8 mouse cellular contexts compared by ENCODE assay signal in genomic region chr3:116114249-116115188, GRCm38 (mm10). TPM values are rescaled to one million over a fixed set of nuclear protein-coding genes. Genes with fewer than 3 reads are reported as not detected.
DNase-seq lines count a peak whose midpoint lies in the region; ATAC-seq and TF ChIP-seq lines count a peak whose summit lies in the region.

No protein-coding gene starts in this region.

- H3K27ac ChIP-seq in kidney, embryonic 14.5 days (ENCODE audit: low read depth, low read length): no peak overlapping the region; the same call in 1 of the 2 replicates
- peak overlapping the region; percentile 68; the same call in 1 of the 2 replicates for H3K27ac ChIP-seq in hindbrain, postnatal 0 days

- H3K9ac ChIP-seq in kidney, embryonic 14.5 days (ENCODE audit: low read depth, low read length): no peak overlapping the region
- no peak overlapping the region for H3K9ac ChIP-seq in hindbrain, postnatal 0 days (replicated peaks; ENCODE audit: low read length)

- DNase-seq in kidney, adult 8-10 months: peak; percentile 11
- peak; percentile 85 for DNase-seq in brain, embryonic 14.5 days (ENCODE audit: low read depth)
- peak; percentile 17 for DNase-seq in gastrocnemius, postnatal 25 days
- DNase-seq in hindbrain, postnatal 0 days (ENCODE audit: low spot score): peak; percentile 72
- DNase-seq in lung, postnatal 36 days: peak; percentile 68
- DNase-seq in spleen, adult 12 weeks (ENCODE audit: low spot score): no peak
- DNase-seq in MN1 (ENCODE audit: low spot score): no peak

- H3K4me3 ChIP-seq in kidney, embryonic 14.5 days (ENCODE audit: low read length): no peak overlapping the region
- no peak overlapping the region; the same call in 1 of the 2 replicates for H3K4me3 ChIP-seq in hindbrain, postnatal 0 days (ENCODE audit: low read length)

- no peaks in the 10 kb centered on the region for H3K36me3 ChIP-seq in kidney, embryonic 14.5 days (ENCODE audit: control insufficient read depth, insufficient read depth, low read length)
- H3K36me3 ChIP-seq in hindbrain, postnatal 0 days (ENCODE audit: insufficient read depth, low read length): no peaks in the 10 kb centered on the region

- H3K4me1 ChIP-seq in kidney, embryonic 14.5 days (ENCODE audit: control insufficient read depth, insufficient read depth, low read length): 0 out of 2 replicates have a peak, but pooled peaks cover 3% of the 10 kb centered on the region
- peaks cover 7% of the 10 kb centered on the region; the same call in 1 of the 2 replicates for H3K4me1 ChIP-seq in hindbrain, postnatal 0 days (ENCODE audit: insufficient read depth, low read length)

- H3K4me2 ChIP-seq in kidney, embryonic 14.5 days (replicated peaks; ENCODE audit: low read depth, low read length): no peak overlapping the region
- H3K4me2 ChIP-seq in hindbrain, postnatal 0 days (ENCODE audit: low read depth, low read length): peak overlapping the region; percentile 50

- no peaks in the 10 kb centered on the region for H3K27me3 ChIP-seq in kidney, embryonic 14.5 days (ENCODE audit: control insufficient read depth, insufficient read depth, low read length)
- no peaks in the 10 kb centered on the region for H3K27me3 ChIP-seq in hindbrain, postnatal 0 days (ENCODE audit: insufficient read depth, low read length)

- TF ChIP-seq POLR2A in brain, embryonic 14.5 days (IDR thresholded peaks at IDR 0.05; ENCODE audit: borderline replicate concordance, extremely low read depth, insufficient read depth, insufficient read length, poor library complexity, severe bottlenecking): no peak

- no peak for TF ChIP-seq CTCF in brain, embryonic 14.5 days (IDR thresholded peaks at IDR 0.05; ENCODE audit: borderline replicate concordance, extremely low read depth, insufficient read depth, insufficient read length)
- TF ChIP-seq CTCF in hindbrain, postnatal 0 days (IDR thresholded peaks at IDR 0.05; ENCODE audit: low read depth): no peak

- WGBS in kidney, embryonic 14.5 days: 58% methylated on average over 12 of the region's 12 CpGs
- WGBS in hindbrain, postnatal 0 days: 46% methylated on average over 12 of the region's 12 CpGs

- no peak for ATAC-seq in kidney, embryonic 14.5 days (ENCODE audit: low FRiP score, low TSS enrichment)
- ATAC-seq in hindbrain, postnatal 0 days: peak; percentile 70

- H3K9me3 ChIP-seq in kidney, embryonic 14.5 days (ENCODE audit: control insufficient read depth, low read length): no peaks in the 10 kb centered on the region
- no peaks in the 10 kb centered on the region for H3K9me3 ChIP-seq in hindbrain, postnatal 0 days (ENCODE audit: low read length)

RNA-seq across cellular contexts. Expression of gene Vcam1, which starts 15.0 kb away (rescaled TPM):
- 25.2 and 33.8 TPM in 2 replicates for polyA plus RNA-seq in kidney, embryonic 14.5 days (2014; fragmentation: Nextera tagmentation; extraction: Ambion mirVana)
- polyA plus RNA-seq in brain, embryonic 14.5 days (2012; rRNA removed): 18.5 and 22.8 TPM in 2 replicates
- total RNA-seq in gastrocnemius, postnatal 25 days (2021): 1 to 10 TPM; 3.0 to 4.7 TPM
- total RNA-seq in hindbrain, postnatal 0 days (2014; rRNA removed): 35.4 and 45.3 TPM in 2 replicates
- 40.7 and 43.5 TPM in 2 replicates for polyA plus RNA-seq in hindbrain, postnatal 0 days (2015; fragmentation: Nextera tagmentation; extraction: Ambion mirVana)

Comparison
In these comparisons a context has a peak if more than half of its experiments do, and no peak if none do; other contexts are left out.
1. DNase-seq: peak in kidney, adult 8-10 months (2 of 2), brain, embryonic 14.5 days (single experiment), gastrocnemius, postnatal 25 days (single experiment), hindbrain, postnatal 0 days (single experiment) and lung, postnatal 36 days (single experiment); none in spleen, adult 12 weeks (single experiment) and MN1 (single experiment).